Mouse (Mus musculus) layer of hippocampus, adult 11-12 months (tissue): ENCODE measurements around the gene Rint1.
"Not testable (repeated sequence)": the region's sequence is repeated elsewhere in the genome, so short reads cannot be mapped to it uniquely, and the experiment has no call there.

Source experiments
- DNase-seq: peaks from one replicate; pipeline ENCODE4 v3.0.0; 2022; ENCODE audit warnings: low spot score

Rint1 gene

GRCm38 (mm10) chr5:23826321-23827004, 39.0 kb downstream of the Rint1 start:
- peak; percentile 45 for DNase-seq

DNA sequence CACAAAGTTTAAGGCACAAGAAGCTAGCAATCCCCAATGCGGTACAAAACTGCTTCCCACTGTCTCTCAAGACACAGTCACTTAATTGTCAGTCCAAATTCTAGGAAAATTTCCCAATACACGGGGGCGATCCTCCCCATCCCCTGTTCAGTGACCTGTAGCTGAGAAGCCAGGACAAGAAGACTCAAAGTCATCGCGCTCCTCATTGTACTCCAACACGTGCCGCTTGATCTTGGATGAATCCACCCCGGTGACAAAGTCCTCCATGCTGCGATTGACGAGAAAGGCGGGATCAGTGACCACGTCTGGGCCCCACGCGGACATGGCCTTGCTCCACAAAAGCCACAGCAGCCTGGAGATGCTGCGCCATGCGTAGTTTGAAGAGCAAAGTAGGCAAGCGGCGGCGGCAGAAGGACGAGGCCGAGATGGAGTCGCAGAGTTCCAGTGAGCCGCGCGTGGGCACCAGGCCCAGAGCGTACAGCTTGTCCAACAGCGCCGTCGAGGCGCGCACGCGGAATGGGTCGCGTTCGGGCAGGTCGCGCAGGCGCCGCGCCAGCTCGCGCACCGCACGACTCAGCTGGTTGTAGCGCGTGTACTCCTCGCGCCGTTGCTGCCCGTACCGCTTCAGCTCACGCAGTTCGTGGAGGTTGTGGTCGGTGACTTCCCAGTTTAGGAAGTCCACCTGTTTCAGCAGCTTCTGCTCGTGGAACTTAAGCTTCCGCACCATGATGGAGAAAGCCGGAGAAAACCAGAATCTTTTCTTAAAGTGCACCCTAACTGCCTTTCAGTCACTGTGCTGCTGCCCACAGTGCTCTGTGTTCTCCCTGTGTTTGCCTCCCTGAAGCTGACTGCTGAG, 43.6 kb downstream of the Rint1 start:
- no peak for DNase-seq

DNA sequence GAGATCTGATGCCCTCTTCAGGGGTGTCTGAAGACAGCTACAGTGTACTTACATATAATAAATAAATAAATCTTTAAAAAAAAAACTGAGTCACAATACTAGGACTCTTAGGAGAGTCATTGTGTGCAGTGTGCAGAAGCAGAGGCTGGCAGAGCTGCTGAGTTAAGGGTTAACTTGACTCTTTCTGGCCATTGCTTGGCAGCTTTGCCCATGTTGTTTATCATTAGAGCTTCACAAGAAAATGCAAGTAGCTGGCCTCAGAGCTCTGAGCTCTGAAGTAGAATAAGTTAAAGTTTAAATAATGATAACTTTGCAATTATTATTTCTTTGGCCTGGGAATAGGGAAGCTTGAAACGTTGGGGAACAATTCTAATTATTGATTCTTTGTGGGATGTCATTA, 48.2 kb downstream of the Rint1 start:
- not testable (repeated sequence) for DNase-seq

- no peak for DNase-seq
These were observed 50.6 kb downstream of the Rint1 start for GRCm38 (mm10) chr5:23838158-23838557.

DNA sequence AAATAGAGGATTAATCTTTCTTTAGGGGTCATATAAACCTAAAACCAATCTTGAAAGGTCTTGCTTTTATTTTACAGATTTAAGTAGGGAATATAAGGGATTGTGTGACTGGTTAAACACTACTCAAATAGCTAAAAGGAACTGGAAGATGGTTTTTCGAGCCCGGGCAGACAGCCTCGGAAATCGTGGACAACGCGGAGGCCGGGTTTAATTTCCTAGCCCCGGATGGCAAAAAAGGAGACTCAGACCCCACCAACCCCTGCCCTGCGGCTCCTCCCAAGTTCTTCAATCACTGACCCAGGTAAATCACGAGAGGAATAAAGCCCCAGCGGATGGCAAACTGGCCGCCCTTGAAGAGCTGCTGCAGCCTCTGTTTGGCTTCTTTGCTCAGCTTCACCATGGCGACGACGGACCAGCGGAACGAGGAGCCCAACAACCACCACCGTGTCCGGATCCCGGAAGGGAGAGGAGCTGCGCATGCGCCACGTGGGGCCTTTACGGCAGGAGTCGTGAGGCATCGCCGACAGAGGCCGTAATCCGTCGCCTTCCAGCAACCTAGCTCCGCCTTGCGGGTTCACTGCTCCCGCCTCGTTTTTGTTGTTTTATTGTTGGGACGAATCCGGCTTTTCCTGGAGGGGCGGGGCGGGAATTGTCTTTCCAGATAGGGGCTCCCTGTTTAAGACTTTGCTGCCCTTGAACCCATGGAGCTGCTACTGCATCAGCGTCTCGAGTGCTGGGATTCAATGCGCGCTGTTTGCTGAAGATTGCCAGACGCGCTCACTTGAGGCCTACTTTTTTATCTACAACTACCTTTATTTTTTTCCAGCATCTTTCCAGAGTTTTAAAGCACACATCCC, 56.4 kb downstream of the Rint1 start, which contains the start of gene Tomm7:
TSS of gene Tomm7 (minus strand) at position 488 of the 857 bp plus-strand sequence.
- peak; percentile 96 for DNase-seq

DNA sequence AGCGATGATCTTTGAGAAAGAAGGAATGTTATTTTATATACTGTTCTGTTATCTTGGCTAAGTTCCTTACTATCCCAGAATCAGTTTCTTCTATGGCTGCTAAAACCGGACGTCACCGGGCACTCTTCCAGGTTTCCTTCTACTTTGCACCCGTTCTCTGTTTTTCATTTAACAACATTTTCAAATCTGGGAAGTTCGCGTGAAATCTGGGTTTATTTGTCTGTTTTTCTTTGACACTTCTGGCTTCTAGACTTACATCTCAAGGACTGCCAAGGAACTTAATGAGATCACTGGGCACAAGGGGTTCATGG, 57.0 kb downstream of the Rint1 start:
- peak; percentile 51 for DNase-seq

DNA sequence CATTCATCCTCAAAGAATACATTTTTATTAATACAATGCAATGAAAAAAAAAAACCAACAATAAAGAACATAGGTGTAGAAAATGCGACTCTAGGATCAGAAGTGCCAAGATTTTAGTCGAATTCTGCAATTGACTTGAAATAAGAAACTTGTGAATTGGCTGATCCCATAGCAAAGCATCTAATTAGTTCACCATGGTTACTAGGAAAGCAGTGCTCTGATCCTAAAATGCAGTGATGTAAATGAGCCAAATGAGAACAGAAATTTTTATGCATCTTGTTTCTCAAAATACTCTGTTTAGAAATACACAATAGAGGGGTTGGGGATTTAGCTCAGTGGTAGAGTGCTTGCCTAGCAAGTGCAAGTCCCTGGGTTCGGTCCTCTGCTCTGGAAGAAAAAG, 57.6 kb downstream of the Rint1 start:
- DNase-seq, result no peak

- peak; percentile 92 for DNase-seq
These were observed 63.0 kb downstream of the Rint1 start for GRCm38 (mm10) chr5:23850345-23851159.

DNA sequence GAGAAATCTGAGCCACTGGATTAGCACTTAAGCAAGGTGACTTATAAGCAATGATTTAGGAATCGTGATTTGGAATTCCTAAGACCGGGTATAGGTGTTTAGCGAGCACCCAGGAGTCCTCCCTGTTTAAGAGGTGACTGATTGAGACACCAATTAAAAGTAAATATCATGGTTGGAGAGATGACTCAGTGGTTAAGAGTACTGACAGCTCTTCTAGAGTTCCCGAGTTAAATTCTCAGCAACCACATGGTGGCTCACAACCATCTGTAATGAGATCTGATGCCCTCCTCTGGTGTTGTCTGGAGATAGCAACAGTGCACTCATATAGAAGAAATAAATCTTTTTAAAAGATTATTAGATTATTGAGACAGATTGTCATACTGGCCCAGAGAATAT, 63.6 kb downstream of the Rint1 start:
- not testable (repeated sequence) for DNase-seq

- not testable (repeated sequence) for DNase-seq
These were observed 65.4 kb downstream of the Rint1 start for GRCm38 (mm10) chr5:23852916-23853315.

DNA sequence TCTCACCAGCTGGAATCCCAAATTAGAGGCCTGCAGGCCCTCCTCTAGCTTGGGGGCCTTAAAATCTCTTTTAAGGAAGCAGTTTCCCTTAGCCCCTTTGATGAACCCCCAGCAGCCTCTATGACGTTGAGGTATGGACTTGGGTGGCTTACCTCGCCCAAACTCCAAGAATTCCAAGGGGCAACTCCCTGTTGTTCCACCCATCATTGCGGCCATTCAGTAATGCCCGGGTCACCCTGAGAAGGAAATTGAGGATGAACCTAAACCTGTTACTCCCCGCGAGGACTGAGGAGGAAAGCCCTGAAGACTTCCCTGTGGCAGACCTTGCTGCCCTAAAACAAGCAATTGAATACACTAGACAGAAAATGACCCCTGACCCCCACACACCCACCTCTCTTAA, 68.0 kb downstream of the Rint1 start:
- no peak for DNase-seq

DNA sequence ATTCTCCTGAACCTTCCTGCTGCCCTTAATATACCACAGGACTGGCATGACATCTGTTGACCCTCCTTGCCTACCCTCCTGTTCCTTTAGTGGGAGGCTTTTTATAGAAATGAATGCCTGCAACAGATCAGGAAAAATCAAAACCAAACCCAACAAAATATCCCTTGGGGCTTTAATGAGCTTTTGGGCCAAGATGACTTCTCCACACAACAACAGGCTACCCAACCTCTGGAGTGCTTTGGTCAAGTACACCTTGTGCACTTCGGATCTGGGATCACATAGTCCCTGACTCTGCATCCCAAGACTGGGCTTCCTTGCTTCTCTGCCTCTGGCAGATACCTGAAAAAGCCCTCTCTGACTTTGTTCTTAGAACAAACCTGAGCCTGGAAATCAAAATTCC, 68.7 kb downstream of the Rint1 start:
- no peak for DNase-seq

GRCm38 (mm10) chr5:23857189-23857588, 69.7 kb downstream of the Rint1 start:
- no peak for DNase-seq

DNA sequence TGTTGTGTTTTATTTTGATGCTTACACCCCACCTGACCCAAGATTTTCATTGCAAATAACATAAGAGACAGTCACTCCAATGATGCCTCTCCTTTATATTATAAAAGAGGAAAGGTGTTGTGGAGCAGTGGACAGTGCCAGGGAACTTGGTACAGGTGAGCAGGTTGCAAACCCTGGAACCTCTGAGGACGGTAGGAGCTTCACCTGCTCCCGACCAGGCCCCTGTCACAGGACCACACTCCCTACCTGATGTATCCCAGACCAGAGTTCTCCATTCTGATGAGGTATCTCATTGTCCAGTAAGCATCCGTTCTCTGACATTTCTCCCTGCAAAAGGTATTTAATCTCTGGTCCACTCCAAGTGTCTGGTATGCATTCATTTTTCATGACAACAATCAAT, 70.5 kb downstream of the Rint1 start:
- DNase-seq, result no peak

- no peak for DNase-seq
These were observed 71.1 kb downstream of the Rint1 start for GRCm38 (mm10) chr5:23858643-23859042.

- no peak for DNase-seq
These were observed 71.7 kb downstream of the Rint1 start for GRCm38 (mm10) chr5:23859087-23859718.

DNA sequence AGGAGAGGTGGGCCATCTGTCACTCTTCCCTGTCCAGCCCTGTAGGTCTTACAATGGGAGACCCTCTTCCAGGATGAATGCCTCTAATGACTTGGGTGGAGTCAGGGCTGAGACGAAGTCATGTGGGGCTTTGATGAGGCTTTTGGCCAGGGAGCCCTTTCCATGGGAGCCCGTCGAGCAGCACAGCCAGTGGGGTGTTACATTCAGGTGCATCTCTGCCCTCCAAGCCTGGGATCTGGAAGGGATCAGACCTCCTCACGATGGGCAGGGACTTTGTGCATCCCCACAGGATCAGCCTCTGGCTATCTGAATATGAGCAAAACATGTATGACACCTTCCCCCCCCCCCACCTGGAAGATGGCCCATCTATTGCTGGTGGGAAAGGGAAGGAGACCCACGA, 72.4 kb downstream of the Rint1 start:
- no peak for DNase-seq

- DNase-seq, result no peak
These were observed 74.2 kb downstream of the Rint1 start for GRCm38 (mm10) chr5:23861721-23862120.

DNA sequence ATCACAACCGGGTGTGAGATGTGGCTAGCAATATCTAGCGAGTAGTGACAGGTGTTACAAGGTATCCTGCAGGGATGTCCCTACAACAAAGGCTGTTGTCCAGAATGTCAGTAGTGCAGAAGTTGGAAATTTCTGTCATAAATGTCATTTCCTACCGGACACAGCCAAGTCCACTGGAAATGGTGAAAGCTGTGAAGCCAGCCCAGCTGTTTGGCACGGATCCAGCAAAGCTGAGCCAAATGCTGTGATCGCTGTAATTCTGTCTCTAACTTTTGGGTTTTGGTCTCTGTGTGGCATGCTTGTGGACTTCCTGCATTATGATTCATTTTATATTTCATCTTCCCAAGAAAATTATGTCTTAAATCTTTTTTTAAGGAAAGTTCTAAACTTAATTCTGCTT, 74.8 kb downstream of the Rint1 start:
- no peak for DNase-seq

DNA sequence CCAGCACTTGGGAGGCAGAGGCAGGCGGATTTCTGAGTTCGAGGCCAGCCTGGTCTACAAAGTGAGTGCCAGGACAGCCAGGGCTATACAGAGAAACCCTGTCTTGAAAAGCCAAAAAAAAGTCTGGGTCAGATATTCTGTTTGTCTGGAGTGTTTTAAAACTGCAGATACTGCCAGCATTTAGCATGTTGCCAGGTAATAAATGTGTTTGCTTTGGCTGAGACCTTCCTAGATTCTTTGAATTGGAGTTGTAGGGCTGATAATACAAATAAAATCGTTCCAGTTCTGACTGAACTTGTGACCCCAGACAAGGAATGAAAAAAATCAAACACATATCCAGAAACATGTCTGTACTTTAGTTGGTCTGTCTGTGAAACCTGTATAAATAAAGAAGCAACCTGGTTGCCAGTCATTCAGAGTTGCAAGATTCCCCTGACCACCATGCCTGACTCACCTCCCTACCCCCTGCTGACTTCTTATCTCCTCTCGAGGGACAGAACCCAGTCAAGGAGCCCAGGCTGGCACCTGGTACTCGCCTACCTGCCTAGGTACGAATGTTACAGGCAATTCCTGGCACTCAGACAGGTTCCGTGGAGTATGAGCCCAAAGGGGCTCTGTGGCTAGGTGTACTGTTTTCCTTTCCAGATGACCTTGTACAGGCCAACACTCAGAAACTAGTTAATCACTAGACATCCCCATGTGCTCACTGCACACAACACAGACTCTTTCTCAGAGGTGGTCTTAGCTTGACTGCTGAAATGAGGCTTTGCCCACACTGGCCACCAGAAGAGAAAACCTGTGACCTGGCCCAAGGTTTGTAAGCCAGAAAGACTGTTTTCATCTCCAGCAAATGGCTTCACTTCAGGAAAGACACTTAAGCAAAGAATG, 75.9 kb downstream of the Rint1 start:
- DNase-seq, result no peak
